In the genomic region with DNA sequence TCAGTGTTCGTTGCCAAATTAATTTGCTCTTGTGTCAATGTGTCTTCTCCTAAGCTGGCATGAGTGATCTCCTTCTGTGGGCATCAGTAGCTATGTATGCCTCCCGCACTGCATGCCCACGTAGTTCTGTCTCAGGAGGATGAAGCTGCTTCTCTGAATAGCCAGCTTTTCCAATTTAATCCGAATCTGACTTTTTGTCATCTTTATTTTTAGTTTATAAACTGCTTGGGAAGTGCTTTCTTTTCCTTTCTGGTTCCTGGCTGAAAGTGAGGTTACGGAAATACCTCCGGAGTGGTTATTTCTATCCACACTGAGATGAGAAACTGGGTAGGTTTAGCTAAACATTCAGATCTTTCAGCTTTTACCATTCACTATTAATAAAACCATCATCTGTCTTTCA, we compare ENCODE assay signal across 13 mouse cellular contexts.
DNase-seq lines count a peak whose midpoint lies in the region.
"Had no signal": no experiment of that assay in that cellular context is flagged by ENCODE, and none has a peak within 500 bp of the region (broad histone marks: within the 10 kb centered on the region; RNA-seq: fewer than 3 reads in every experiment).

No protein-coding gene starts in this region.

- DNase-seq in frontal cortex, postnatal 36 days (ENCODE audit: low spot score in 2 of 2), result peak; percentile 18 to 52
- DNase-seq in frontal cortex, postnatal 25 days (ENCODE audit: low spot score in 2 of 2), result no peak
- peak; percentile 24 for DNase-seq in left cerebral cortex, adult 11 months (ENCODE audit: low spot score)
- no peak for DNase-seq in left cerebral cortex, postnatal 10 days (ENCODE audit: extremely low spot score in 1 of 2, low spot score in 2 of 2)
- peak; percentile 23 to 41 for DNase-seq in right cerebral cortex, postnatal 10 days (ENCODE audit: low spot score in 2 of 2)
- DNase-seq in right cerebral cortex, postnatal 4 days, result no peak
- DNase-seq in telencephalon, adult 2 months (ENCODE audit: low read depth, low spot score), result peak; percentile 68
- no peak for DNase-seq in heart, adult 9 months (ENCODE audit: low spot score in 2 of 2)
- DNase-seq: cerebellum, adult 2 months; forebrain, postnatal 0 days; gastrocnemius, postnatal 36 days; heart, adult 11 months; heart, postnatal 4 days had no signal

- intact Hi-C loops in left cerebral cortex, postnatal 10 days (cut with DNase I), result no loop called here

Comparison
In these comparisons a context has a peak if more than half of its experiments do, and no peak if none do; other contexts are left out.
1. DNase-seq: peak in frontal cortex, postnatal 36 days (2 of 2), left cerebral cortex, adult 11 months (single experiment), right cerebral cortex, postnatal 10 days (2 of 2) and telencephalon, adult 2 months (single experiment); none in frontal cortex, postnatal 25 days (0 of 2), left cerebral cortex, postnatal 10 days (0 of 2), right cerebral cortex, postnatal 4 days (single experiment) and heart, adult 9 months (0 of 2).